Mouse (Mus musculus) megakaryocyte progenitor cell, adult 5-6 weeks (primary cell): ENCODE results near the gene Mcrs1. TPM values are rescaled to one million over a fixed set of nuclear protein-coding genes. Genes with fewer than 3 reads are reported as not detected.
"Not testable (repeated sequence)": the region's sequence is repeated elsewhere in the genome, so short reads cannot be mapped to it uniquely, and the experiment has no call there.

ENCODE experiments used
- ATAC-seq: replicated peaks from 2 replicates; pipeline ENCODE4 v1.8.0; 2016; ENCODE audit warnings: mild to moderate bottlenecking, moderate TSS enrichment, inconsistent platforms; ENCODE audit not compliant: poor library complexity
- total RNA-seq, 2 experiments: library from RNA; stranded (forward) in 1 of 2; stranded (reverse) in 1 of 2; fragments of 157-497, 149-512 nt in 1 of 2; fragments of 200-1000 nt in 1 of 2; gene quantifications; 2 replicates each; pipeline versions ENCODE4 v1.2.3 to v1.2.4; 2015 to 2017

Mcrs1 gene
- total RNA-seq, 2 experiments from 2014 or later = 39.7 to 41.4 TPM

DNA sequence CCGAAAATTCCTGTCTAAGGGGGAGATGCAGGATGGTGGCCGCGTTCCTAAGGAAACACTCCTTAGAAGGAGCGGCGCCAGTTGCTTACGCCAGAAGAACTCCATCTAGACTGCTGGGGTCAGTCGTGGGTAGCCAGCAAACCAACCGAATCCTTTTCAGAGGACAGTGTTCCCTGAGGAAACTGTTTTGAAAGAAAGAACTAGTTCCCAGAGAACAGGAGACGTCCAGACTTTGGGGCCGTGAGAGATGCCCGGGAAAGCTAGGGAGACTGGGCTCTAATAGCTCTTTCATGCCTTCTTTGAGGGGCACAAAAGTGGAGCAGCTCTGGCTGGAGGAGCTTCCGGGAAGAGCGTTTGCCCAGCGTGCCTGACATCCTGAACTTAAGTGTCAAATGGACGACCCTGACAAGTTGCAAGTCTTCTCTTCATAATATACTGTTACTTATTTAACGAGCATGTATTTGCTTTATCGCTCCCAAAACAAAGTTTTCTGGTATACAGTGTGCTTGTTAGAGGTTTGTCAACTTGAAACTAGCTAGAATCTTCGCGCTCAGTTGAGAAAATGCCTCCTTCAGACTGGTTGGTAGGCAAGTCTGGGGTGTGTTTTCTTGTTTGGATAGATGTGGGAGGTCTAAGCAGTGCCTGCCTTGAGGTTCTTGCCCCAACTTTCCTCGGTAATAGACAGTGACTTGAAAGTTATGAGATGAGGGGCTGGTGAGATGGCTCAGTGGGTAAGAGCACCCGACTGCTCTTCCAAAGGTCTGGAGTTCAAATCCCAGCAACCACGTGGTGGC, 817 bp upstream of the Mcrs1 start:
- ATAC-seq = peak; percentile 7; the same call in 1 of the 2 replicates

DNA sequence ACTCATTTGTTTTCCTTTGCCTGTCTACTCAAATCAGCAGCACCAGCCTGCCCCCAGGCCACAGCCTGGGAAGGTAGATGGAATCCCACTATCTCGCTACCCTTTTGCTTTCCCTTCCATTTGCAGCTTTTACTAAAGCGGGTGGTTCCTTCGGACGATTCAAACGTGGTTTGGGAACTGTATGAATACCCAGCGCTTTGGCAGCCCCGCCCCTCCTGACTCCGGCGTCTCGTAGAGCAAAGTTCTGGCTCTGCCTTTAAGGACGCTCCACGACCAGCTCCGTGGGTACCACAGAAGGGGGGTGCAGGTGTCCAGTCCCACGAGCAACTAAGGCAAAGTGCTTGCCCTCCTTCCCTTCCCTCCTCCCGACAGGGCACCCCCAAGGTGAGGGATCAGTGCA, 650 bp downstream of the Mcrs1 start:
- 0 out of 2 replicates have a peak, but pooled peaks have one; percentile 4 for ATAC-seq

DNA sequence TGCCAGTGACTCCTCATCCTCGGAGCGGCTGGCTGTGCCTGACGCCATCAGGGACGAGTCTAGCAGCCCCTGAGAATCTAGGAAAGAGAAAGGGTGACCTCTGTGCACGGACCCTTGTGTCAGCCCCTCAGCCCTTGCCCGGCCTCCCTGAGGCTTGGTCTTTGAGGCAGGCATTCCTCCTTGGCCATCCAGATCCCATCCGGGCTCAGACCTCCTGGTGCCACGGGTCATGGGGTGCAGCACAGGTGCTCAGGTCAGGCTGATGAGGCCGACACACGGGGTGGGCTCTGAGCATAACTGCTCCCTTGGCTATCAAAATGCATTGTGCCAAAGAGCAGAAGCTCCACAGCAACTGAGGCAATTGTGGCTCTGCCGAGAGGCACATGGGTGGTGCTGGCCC, 1.8 kb downstream of the Mcrs1 start:
- no peak for ATAC-seq

DNA sequence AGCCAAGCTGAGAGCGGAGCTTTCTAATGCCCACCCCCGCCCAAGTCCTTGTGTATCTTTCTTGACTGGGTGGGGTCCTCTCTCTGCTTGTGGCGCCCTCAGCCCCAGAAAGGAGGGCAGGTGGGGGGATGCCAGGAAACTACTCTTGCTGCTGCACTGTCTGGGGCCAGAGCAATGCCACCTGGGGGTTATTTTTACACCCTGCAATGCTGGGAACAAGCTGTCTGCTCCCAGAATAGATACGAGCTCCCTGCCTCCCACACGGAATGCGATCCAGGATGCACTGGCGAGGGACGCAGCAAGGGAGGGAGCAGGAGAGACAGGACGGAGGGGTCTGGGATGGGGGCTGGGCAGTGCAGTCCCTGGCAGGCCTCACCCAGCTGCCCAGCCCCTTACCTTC, 2.8 kb downstream of the Mcrs1 start:
- ATAC-seq = no peak

DNA sequence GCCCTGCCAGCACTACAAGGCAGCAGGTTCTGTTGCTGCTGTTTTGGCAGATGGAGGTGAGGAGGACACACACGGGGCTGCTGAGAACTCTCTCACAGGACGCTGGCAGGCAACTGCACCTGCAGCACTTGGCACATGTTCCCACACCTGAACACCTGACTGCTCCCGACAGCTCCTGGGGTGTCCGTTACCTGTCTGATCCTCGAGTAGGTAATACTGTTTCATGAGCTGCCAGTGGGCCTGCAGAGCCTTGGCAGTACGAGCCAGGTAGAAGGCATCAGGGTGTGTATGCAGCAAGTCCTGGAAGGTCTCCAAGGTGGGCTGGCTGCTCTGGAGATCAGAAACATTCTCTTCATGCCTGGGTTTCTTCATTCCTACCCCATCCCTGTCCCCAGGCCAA, 5.0 kb downstream of the Mcrs1 start:
- not testable (repeated sequence) for ATAC-seq

DNA sequence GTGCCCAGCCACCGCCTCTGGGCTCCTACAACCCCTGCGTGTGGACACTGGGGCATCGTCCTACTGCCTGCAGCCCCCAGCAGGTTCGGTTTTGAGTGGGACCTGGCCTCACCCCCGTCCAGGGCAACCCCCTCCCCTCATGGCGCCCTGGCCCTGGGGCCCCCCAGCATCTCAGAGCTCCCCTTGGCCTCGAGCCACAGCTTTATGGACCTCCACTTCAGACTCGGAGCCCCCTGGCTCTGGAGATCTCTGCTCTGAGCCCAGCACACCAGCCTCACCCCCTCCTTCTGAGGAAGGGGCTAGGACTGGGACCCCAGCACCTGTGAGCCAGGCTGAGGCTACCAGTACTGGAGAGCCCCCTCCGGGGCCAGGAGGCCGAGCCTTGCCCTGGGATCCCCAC, 9.7 kb downstream of the Mcrs1 start:
- ATAC-seq = no peak

DNA sequence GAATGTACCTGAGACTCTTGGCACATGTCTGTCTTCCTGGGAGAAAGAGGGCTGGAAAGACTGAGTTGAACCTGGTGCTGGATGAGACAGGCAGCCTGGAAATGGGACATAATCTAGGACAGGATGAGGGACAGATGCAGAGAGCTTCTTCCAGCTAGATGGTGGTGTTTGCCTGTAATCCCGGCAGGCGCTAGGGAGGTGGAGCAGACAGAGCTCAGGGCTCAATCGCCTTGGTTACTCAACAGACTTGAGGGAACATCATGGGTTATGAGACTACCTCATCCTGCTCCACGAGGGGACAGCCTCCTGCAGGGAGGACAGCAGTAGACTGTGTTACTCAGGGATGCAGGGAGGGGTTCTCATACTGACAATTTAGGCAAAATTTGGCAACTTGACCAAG, 10.5 kb downstream of the Mcrs1 start:
- no peak for ATAC-seq

DNA sequence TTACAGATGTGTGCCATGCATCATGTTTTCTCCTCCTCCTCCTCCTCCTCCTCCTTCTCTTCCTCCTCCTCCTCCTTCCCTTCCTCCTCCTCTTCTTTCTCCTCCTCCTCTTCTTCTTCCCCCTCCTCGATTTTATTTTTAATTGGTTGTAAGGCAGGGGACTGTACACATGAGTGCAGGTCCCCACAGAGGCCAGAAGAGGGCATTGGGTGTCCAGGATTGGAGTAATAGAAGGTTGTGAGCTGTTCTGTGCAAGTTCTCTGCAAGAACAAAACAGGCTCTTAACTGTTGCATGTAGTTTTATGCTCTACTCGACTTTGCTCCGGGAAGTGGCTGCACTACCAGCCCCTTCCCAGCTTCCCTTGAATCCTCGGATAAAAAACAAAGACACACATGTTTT, 11.6 kb downstream of the Mcrs1 start:
- peak; percentile 46; the same call in 1 of the 2 replicates for ATAC-seq

DNA sequence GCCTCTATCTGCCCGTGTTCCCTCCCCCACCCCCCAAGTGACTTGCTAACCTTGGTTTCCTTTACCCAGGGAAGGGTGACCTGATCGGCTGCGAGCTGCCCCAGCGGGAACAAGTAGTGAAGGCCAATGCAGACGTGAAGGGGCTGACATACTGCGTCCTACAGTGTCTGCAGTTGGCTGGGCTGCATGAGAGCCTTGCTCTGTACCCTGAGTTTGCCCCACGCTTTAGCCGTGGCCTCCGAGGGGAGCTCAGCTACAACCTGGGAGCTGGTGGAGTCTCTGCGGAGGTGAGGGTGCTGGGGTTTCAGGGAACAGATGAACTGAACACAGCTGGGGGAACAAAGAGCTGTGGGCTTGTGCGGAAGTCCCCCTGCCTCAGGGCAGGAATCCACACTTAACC, 13.8 kb downstream of the Mcrs1 start:
- no peak for ATAC-seq

DNA sequence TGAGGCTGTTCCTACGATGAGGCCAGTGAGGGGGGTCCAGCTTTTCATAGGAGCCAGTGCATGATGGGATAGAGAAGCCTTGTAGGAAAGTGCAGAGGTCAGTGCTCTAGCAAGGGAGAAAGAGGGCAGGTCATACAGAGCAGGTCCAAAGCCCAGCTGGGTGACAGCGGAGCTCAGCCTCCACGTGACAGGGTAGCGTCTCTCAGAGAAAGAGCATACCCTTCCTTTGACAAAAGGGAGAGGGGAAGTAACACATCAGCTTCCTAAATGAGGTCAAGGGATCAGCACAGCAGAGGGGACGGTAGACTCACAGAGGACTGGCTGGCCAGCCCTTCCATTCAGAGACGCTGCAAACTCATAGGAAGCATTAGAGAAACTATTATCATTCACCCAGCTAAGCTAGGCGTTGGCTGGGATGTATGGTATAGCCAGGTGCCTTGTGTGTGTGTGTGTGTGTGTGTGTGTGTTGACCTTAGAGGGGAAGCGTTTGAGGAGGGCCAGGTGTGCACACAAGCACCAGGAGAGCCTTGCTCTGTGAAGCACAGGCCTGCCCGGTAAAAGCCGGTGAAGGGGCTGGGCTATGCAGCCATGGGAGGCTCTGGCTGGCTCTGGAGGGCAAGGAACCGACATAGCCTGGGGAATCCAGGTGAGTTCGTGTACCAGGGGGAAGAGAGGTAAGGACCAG, 17.3 kb downstream of the Mcrs1 start:
- ATAC-seq = no peak

DNA sequence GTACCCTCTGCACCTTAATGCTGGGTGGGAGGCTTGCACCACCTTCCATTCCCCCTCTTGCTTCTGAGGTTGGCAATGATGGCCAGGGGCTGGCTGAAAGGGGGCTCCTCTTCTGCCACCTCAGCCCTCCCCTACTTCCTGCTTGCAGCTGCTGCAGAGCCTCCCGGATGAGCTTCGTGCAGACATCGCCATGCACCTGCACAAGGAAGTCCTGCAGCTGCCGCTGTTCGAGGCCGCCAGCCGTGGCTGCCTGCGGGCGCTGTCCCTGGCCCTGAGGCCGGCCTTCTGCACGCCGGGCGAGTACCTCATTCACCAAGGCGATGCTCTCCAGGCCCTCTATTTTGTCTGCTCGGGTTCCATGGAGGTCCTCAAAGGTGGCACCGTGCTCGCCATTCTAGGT, 18.0 kb downstream of the Mcrs1 start:
- no peak for ATAC-seq

DNA sequence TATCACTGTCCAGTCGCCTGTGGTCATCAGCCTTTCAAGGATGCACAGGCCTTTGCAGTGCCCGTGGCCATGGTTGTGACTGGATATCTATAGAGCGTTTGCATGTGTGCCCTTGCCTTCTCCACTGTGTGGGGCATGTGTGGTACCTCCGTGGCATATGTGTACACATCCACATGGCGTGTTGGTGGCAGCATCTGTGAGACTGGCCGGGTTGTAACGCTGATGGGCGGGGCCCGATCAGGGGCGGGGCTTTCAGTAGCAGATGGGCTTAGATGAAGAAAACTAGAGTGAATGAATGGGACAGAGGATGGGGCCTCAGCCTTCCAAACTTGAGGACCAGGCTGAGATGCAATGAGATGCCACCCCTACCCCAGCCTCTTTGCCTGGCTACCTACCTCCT, 19.8 kb downstream of the Mcrs1 start:
- ATAC-seq = no peak

DNA sequence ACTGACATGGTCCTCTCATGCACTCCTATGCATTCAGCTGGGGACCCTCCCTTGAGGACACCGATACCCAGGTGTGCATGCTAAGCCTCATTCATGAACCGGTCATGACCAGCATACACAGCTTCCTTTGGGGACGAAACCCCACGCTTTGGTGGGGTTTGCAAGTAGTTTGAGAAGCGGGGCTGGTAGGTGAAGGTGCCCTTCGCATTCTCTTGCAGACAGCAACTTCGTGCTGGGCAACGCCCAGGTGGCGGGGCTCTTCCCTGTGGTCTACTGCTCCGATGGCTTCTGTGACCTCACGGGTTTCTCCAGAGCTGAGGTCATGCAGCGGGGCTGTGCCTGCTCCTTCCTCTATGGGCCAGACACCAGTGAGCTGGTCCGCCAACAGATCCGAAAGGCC, 25.7 kb downstream of the Mcrs1 start:
- ATAC-seq = no peak

DNA sequence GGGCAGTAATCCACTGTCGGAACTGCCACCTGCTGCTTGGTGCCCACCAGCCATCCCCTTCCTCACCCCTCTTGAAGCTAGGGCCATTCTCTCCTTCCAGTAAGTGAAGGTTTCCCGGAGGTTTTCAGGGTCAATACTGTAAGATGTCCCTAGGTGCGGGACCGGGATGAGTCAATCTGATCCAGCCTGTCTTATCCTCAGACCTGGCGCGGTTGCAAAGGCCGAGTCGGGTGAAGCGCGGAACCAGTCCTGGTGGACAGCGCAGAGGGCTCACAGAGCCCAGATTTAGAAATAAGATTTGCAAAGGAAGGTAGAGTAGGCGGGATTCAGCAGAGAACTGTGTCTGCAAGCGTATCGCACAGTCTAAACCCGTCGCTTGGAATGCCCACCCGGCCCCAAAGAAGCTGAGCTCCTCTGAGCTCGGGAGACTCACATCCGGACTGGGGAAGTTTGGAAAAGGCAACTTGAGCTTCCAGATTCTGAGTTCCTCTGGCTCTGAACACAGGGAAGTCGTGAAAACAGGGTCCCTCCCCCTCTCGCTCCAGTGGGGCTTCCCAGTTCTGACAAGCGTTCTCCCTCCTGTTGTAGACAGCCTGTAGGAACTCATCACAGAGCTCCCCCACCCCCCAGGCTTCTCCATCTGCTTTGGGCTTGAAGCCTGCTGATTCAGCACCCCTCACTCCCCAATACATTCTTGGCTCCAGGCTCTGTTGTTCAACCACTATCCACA, 26.5 kb downstream of the Mcrs1 start:
- ATAC-seq = no peak

DNA sequence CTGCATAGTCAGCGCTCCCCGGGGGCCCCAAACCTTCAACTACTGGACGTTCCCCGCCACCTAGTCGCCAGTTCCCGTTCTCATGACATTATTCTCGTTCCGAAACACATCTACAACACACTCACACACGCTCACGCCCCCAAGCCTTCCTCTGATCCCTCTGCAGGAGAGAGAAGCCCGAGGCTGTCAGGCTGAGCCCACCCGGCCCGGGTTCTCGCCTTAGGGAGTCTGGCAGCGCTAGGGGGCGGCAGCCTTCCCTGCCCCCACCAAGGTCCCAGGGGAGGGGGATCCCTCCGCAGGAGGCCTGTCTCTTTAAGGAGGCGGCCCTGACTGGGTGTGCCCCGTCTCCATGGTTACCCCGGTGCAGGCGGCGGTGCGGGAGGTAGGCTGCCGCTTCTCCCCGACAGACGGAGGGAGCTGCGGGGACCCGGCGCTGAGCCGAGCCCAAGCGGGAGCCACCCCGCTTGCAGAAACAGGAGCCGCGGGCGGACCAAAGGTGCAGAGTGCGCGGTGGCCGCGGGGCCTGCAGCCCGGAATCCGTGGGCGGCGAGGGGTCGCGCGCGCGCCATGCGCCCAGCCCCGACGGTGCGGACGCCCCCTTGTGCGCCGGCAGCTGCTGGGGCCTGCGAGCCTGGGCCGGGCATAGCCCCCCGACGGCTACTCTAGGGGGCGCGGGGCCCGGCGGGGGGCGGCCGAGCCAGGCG, 27.4 kb downstream of the Mcrs1 start, which contains the start of gene Kcnh3:
TSS of gene Kcnh3 (plus strand) at position 654 of the 704 bp plus-strand sequence.
- 0 out of 2 replicates have a peak, but pooled peaks have one; percentile 22 for ATAC-seq

DNA sequence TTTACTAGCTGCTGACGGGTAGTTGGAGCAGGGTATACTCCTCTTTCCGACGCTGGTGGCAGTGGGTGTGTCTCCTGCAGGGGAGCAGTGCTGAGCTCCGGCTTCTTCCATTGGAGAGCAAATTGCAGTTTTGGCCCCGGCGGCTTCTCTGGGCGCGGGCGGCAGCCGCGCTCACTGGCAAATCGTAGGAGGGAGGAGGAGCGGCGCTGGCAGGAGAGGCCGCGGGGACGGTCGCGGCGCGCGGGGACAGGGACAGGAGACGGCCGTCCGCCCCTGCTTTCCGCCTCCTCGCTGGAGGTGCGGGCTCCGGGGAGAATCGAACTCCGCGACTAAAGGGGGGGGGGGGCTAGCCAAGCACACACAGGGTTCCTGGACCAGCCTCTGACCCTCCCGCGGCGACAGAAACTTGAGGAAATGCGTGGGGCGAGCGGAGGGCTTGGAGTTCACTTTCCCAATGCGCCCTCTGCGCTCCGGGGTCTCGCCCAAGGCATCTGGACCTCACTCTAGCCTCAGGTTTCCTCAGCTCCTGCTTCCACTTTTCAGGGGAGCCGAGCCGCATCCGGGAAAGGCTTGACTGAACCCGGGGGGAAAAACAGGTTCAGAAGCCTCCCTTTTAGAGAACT, 28.1 kb downstream of the Mcrs1 start:
- peak; percentile 45; the same call in 1 of the 2 replicates for ATAC-seq

DNA sequence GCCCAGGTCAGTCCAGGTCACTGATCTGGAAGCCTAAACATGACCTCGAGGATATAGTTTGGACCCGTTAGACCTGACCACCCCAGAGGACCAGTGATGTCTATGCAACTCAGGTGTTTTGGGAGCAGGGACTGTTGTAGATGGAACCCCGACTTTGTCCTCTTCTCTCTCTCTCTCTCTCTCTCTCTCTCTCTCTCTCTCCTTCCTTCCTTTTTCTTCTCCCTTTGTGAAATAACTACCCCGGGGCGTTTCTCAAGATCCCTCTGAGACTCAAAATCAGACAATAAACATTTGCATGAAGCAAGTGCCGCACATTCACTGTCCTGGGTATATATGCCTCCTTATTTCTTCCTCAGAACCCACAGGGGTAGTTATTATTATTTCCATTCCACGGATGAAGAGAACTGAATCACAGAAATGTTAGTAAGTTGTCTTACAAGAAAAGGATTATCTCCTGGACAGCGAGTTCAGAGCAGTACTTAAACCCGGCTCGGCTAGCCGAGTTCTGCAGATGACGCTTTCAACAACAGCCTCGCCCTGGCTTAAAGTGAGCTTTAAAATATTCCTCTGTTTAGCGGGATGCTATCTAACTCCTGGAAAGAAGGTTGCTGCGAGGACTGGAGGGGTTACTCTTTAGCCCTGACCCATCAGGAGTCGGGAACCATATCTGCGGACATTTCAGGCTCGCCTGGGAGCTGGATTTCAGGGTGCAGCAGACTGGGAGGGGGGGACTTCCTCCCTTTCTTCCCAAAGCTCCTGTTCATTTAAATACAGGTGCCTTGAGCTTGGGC, 28.8 kb downstream of the Mcrs1 start:
- no peak for ATAC-seq

DNA sequence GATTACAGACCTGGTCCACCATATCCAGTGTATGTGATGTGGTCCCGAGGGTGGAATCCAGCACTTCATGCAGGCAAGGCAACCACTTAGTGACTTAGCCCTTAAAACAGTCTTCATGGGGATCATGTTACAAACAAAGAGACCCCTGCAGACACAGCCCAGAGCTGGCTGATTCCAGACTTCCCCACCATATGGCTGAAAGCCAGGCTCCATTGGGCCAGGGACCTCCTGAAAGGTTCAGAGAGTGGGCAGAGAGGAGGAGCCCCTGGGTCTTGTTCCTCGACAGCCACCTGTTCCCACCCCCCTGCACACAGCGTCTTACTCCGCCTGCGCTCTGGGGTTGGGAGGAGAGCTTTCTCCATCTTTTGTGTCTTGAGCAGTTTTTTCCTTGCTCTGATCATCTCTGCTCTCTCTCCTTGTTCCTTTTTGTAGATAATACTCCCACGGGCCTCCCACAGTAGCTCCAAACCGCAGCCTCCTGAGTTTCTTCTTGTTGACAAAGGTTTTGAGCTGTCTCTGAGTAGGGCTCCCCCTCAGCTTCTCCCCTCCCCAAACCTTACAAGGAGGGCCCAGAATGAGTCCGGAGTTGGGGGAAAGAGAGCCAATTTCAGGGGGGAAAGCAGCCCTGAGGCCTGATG, 30.3 kb downstream of the Mcrs1 start:
- no peak for ATAC-seq

DNA sequence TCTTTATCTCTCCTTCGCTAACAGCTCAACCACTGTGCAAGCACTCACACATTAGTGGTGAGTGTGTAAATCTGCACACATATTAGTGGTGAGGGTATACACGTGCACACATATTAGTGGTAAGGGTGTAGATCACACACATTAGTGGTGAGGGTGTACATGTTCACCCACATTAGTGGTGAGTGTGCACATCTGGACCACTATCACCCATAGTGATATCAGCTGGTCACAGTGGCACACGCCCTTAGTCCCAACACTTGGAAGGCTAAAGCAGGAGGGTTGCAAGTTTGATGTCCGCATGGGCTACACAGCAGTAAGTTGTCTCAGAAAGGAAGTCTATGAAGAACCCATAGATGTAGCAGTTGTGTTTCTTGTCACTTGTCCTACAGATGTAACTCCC, 34.1 kb downstream of the Mcrs1 start:
- no peak for ATAC-seq
